Mouse (Mus musculus): ENCODE results near the gene Tbpl1. TPM values are rescaled to one million over a fixed set of nuclear protein-coding genes. Genes with fewer than 3 reads are reported as not detected.
A peak's percentile ranks its signal among the peaks of the same experiment; 100 is the strongest.

Gene Tbpl1
- polyA plus RNA-seq, 1 experiment: 35.9 TPM

- H3K4me3 ChIP-seq (ENCODE audit: insufficient read depth, poor library complexity, severe bottlenecking): no peak overlapping the region
- H3K79me3 ChIP-seq (ENCODE audit: low read depth): no peaks in the 10 kb centered on the region
- no peaks in the 10 kb centered on the region for H3K27me3 ChIP-seq (ENCODE audit: control insufficient read depth, insufficient read depth, insufficient read length)
- TF ChIP-seq CEBPB (IDR thresholded peaks at IDR 0.05; ENCODE audit: low read depth) (no peak), USF1 (IDR thresholded peaks at IDR 0.05; ENCODE audit: low read depth) (no peak), MAX (IDR thresholded peaks at IDR 0.05) (no peak)
- peaks cover 5% of the 10 kb centered on the region for H3K36me3 ChIP-seq (ENCODE audit: control insufficient read depth, insufficient read depth)
- H3K79me2 ChIP-seq (ENCODE audit: control insufficient read depth, insufficient read depth): no peaks in the 10 kb centered on the region
- H3ac ChIP-seq (ENCODE audit: control insufficient read depth, insufficient read length, low read depth): no peak overlapping the region
Observed at GRCm38 (mm10) chr10:22698158-22698953, 33.4 kb downstream of the Tbpl1 start.

GRCm38 (mm10) chr10:22696864-22697263 lies 34.9 kb downstream of the Tbpl1 start:
- Histone ChIP-seq H3K79me3 (ENCODE audit: low read depth) (no peaks in the 10 kb centered on the region), H3K27me3 (ENCODE audit: control insufficient read depth, insufficient read depth, insufficient read length) (no peaks in the 10 kb centered on the region), H3K79me2 (ENCODE audit: control insufficient read depth, insufficient read depth) (no peaks in the 10 kb centered on the region), H3K36me3 (ENCODE audit: control insufficient read depth, insufficient read depth) (no peaks in the 10 kb centered on the region), H3ac (ENCODE audit: control insufficient read depth, insufficient read length, low read depth) (no peak overlapping the region), H3K4me3 (ENCODE audit: insufficient read depth, poor library complexity, severe bottlenecking) (no peak overlapping the region)
- TF ChIP-seq CTCF (IDR thresholded peaks at IDR 0.05; ENCODE audit: control insufficient read depth, insufficient read depth, insufficient read length) (no peak), MYOG (IDR thresholded peaks at IDR 0.05; ENCODE audit: control insufficient read depth, extremely low read depth, insufficient read length) (no peak), MYOD1 (IDR thresholded peaks at IDR 0.05; ENCODE audit: control insufficient read depth, insufficient read length, low read depth) (no peak), CEBPB (IDR thresholded peaks at IDR 0.05; ENCODE audit: low read depth) (no peak), FOSL1 (IDR thresholded peaks at IDR 0.05; ENCODE audit: insufficient read depth, low read length, poor library complexity, severe bottlenecking) (no peak), MAX (IDR thresholded peaks at IDR 0.05) (no peak), USF1 (IDR thresholded peaks at IDR 0.05; ENCODE audit: low read depth) (no peak)

DNA sequence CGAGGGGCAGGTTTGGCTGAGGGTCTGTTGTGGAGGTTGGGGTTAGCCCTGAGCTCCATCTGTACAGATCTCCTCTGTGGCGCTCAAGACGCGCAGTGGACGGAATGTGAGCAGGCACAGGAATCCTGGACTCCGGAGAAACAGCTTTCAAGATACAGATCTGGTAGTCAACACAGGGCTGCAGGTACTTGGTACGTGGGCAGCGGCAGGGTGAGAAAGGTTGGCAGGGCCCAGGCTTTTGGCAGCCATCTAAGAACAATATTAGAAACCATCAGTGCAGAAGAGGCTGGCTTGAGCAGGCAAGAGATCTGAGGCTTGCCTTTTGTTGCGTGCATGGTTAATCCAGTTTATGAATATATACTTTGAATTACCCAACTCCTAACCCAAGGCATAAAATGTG lies 35.5 kb downstream of the Tbpl1 start:
- H3K27me3 ChIP-seq (ENCODE audit: control insufficient read depth, insufficient read depth, insufficient read length): no peaks in the 10 kb centered on the region
- no peaks in the 10 kb centered on the region for H3K36me3 ChIP-seq (ENCODE audit: control insufficient read depth, insufficient read depth)
- H3ac ChIP-seq (ENCODE audit: control insufficient read depth, insufficient read length, low read depth): no peak overlapping the region
- no peaks in the 10 kb centered on the region for H3K79me3 ChIP-seq (ENCODE audit: low read depth)
- no peak overlapping the region for H3K4me3 ChIP-seq (ENCODE audit: insufficient read depth, poor library complexity, severe bottlenecking)
- no peaks in the 10 kb centered on the region for H3K79me2 ChIP-seq (ENCODE audit: control insufficient read depth, insufficient read depth)
- TF ChIP-seq MYOG (IDR thresholded peaks at IDR 0.05; ENCODE audit: control insufficient read depth, extremely low read depth, insufficient read length) (no peak), MAX (IDR thresholded peaks at IDR 0.05) (no peak), USF1 (IDR thresholded peaks at IDR 0.05; ENCODE audit: low read depth) (no peak), CEBPB (IDR thresholded peaks at IDR 0.05; ENCODE audit: low read depth) (no peak), MYOD1 (IDR thresholded peaks at IDR 0.05; ENCODE audit: control insufficient read depth, insufficient read length, low read depth) (no peak)

- no peak for TF ChIP-seq USF1 (IDR thresholded peaks at IDR 0.05; ENCODE audit: low read depth)
- no peak for TF ChIP-seq MAX (IDR thresholded peaks at IDR 0.05)
- TF ChIP-seq MYOD1 (IDR thresholded peaks at IDR 0.05; ENCODE audit: control insufficient read depth, insufficient read length, low read depth): no peak
- TF ChIP-seq CTCF (IDR thresholded peaks at IDR 0.05; ENCODE audit: control insufficient read depth, insufficient read depth, insufficient read length): no peak
- no peak for TF ChIP-seq MYOG (IDR thresholded peaks at IDR 0.05; ENCODE audit: control insufficient read depth, extremely low read depth, insufficient read length)
- no peak for TF ChIP-seq FOSL1 (IDR thresholded peaks at IDR 0.05; ENCODE audit: insufficient read depth, low read length, poor library complexity, severe bottlenecking)
- TF ChIP-seq CEBPB (IDR thresholded peaks at IDR 0.05; ENCODE audit: low read depth): no peak
- Histone ChIP-seq H3K4me3 (ENCODE audit: insufficient read depth, poor library complexity, severe bottlenecking) (peak overlapping the region; percentile 6), H3K36me3 (ENCODE audit: control insufficient read depth, insufficient read depth) (no peaks in the 10 kb centered on the region), H3K27me3 (ENCODE audit: control insufficient read depth, insufficient read depth, insufficient read length) (no peaks in the 10 kb centered on the region), H3K79me3 (ENCODE audit: low read depth) (no peaks in the 10 kb centered on the region), H3K79me2 (ENCODE audit: control insufficient read depth, insufficient read depth) (no peaks in the 10 kb centered on the region), H3ac (ENCODE audit: control insufficient read depth, insufficient read length, low read depth) (no peak overlapping the region)
Observed at GRCm38 (mm10) chr10:22675848-22676630, 55.7 kb downstream of the Tbpl1 start.

GRCm38 (mm10) chr10:22674176-22674575 lies 57.6 kb downstream of the Tbpl1 start:
- Histone ChIP-seq H3K27me3 (ENCODE audit: control insufficient read depth, insufficient read depth, insufficient read length) (no peaks in the 10 kb centered on the region), H3K4me3 (ENCODE audit: insufficient read depth, poor library complexity, severe bottlenecking) (no peak overlapping the region), H3K79me2 (ENCODE audit: control insufficient read depth, insufficient read depth) (no peaks in the 10 kb centered on the region), H3K79me3 (ENCODE audit: low read depth) (no peaks in the 10 kb centered on the region), H3ac (ENCODE audit: control insufficient read depth, insufficient read length, low read depth) (no peak overlapping the region), H3K36me3 (ENCODE audit: control insufficient read depth, insufficient read depth) (no peaks in the 10 kb centered on the region)
- TF ChIP-seq FOSL1 (IDR thresholded peaks at IDR 0.05; ENCODE audit: insufficient read depth, low read length, poor library complexity, severe bottlenecking): no peak
- no peak for TF ChIP-seq MYOD1 (IDR thresholded peaks at IDR 0.05; ENCODE audit: control insufficient read depth, insufficient read length, low read depth)
- TF ChIP-seq MYOG (IDR thresholded peaks at IDR 0.05; ENCODE audit: control insufficient read depth, extremely low read depth, insufficient read length): no peak
- TF ChIP-seq CTCF (IDR thresholded peaks at IDR 0.05; ENCODE audit: control insufficient read depth, insufficient read depth, insufficient read length): no peak
- TF ChIP-seq MAX (IDR thresholded peaks at IDR 0.05): no peak
- TF ChIP-seq USF1 (IDR thresholded peaks at IDR 0.05; ENCODE audit: low read depth): no peak
- TF ChIP-seq CEBPB (IDR thresholded peaks at IDR 0.05; ENCODE audit: low read depth): no peak
